Mouse (Mus musculus) MEL (cell line): ENCODE measurements at regions not wholly inside any gene's neighbourhood (a gene's known extent, or its start where the extent isn't known, plus 50 kb on each side); places are given as distances from the start of the nearest gene placed in this dataset.

Experiments used
- DNase-seq: peaks from one replicate; pipeline ENCODE4 v3.0.0; 2011; ENCODE audit warnings: low read depth, low spot score
- H3K27ac ChIP-seq: 2 replicates; pipeline ENCODE4 v1.5.1; 2012; ENCODE audit warnings: low read depth, mild to moderate bottlenecking, control low read depth, low read length, moderate library complexity; ENCODE audit not compliant: control insufficient read depth
- H3K27me3 ChIP-seq, 2 experiments: fragments of 150-350 bp in 1 of 2; sonication (generic) in 1 of 2; 2 replicates each; pipeline ENCODE4 v1.6.1; 2012; ENCODE audit warnings: low read length in 2 of 2, mild to moderate bottlenecking in 2 of 2, improper control_type of control experiment in 1 of 2, moderate library complexity in 1 of 2; ENCODE audit not compliant: insufficient read depth in 2 of 2, control insufficient read depth in 1 of 2
- H3K36me3 ChIP-seq, 2 experiments: 2 replicates each; pipeline ENCODE4 v1.6.1; 2012 to 2014; ENCODE audit warnings: low read length in 2 of 2, improper control_type of control experiment in 1 of 2, inconsistent platforms in 1 of 2, mild to moderate bottlenecking in 1 of 2; ENCODE audit not compliant: insufficient read depth in 2 of 2, control insufficient read depth in 1 of 2
- H3K4me1 ChIP-seq, 2 experiments: fragments of 150-350 bp in 1 of 2; sonication (generic) in 1 of 2; 2 replicates each; pipeline ENCODE4 v1.6.1; 2012; ENCODE audit warnings: low read length in 2 of 2, improper control_type of control experiment in 1 of 2, mild to moderate bottlenecking in 1 of 2; ENCODE audit not compliant: insufficient read depth in 2 of 2, control insufficient read depth in 1 of 2
- H3K4me3 ChIP-seq, 2 experiments: fragments of 150-350 bp in 1 of 2; sonication (generic) in 1 of 2; 2 replicates each; pipeline ENCODE4 v1.5.1; 2012; ENCODE audit warnings: low read depth in 2 of 2, low read length in 2 of 2, mild to moderate bottlenecking in 2 of 2, moderate library complexity in 2 of 2, control low read depth in 1 of 2, improper control_type of control experiment in 1 of 2; ENCODE audit not compliant: control insufficient read depth in 1 of 2, insufficient read depth in 1 of 2
- H3K79me2 ChIP-seq: 2 replicates; pipeline ENCODE4 v1.6.1; 2012; ENCODE audit warnings: mild to moderate bottlenecking, low read length, moderate library complexity; ENCODE audit not compliant: control insufficient read depth, poor library complexity, insufficient read depth
- H3K9ac ChIP-seq: 2 replicates; pipeline ENCODE4 v1.6.1; 2012; ENCODE audit warnings: low read depth, mild to moderate bottlenecking, control low read depth, low read length, moderate library complexity; ENCODE audit not compliant: control insufficient read depth, poor library complexity, severe bottlenecking
- H3K9me3 ChIP-seq: fragments of 150-350 bp; sonication (generic); replicated peaks from 2 replicates; pipeline ENCODE4 v1.6.1; 2012; ENCODE audit warnings: mild to moderate bottlenecking, low read length, improper control_type of control experiment, moderate library complexity; ENCODE audit not compliant: insufficient read depth
- CHD2 ChIP-seq: IDR thresholded peaks from 2 replicates; pipeline ENCODE4 v1.6.1; 2011; ENCODE audit warnings: low read length, improper control_type of control experiment
- ELF1 ChIP-seq: IDR thresholded peaks from 2 replicates; pipeline ENCODE4 v1.6.1; 2014; ENCODE audit warnings: low read depth, mild to moderate bottlenecking, inconsistent platforms, low read length, improper control_type of control experiment, moderate library complexity
- ETS1 ChIP-seq: IDR thresholded peaks from 2 replicates; pipeline ENCODE4 v1.6.1; 2012; ENCODE audit warnings: low read depth, mild to moderate bottlenecking, inconsistent platforms, low read length, improper control_type of control experiment, moderate library complexity
- GABPA ChIP-seq: IDR thresholded peaks from 2 replicates; pipeline ENCODE4 v1.6.1; 2012; ENCODE audit warnings: low read depth, mild to moderate bottlenecking, inconsistent platforms, low read length, improper control_type of control experiment, moderate library complexity
- GATA1 ChIP-seq: IDR thresholded peaks from 2 replicates; pipeline ENCODE4 v1.6.1; 2011; ENCODE audit warnings: low read depth, low read length, improper control_type of control experiment
- MAX ChIP-seq: IDR thresholded peaks from 2 replicates; pipeline ENCODE4 v1.6.1; 2011; ENCODE audit warnings: low read length, improper control_type of control experiment
- MAZ ChIP-seq: IDR thresholded peaks from 2 replicates; pipeline ENCODE4 v1.6.1; 2012; ENCODE audit warnings: low read depth, mild to moderate bottlenecking, inconsistent platforms, low read length, improper control_type of control experiment
- MXI1 ChIP-seq: IDR thresholded peaks from 2 replicates; pipeline ENCODE4 v1.6.1; 2011; ENCODE audit warnings: mild to moderate bottlenecking, low read depth, low read length, improper control_type of control experiment
- NELFE ChIP-seq: IDR thresholded peaks from 2 replicates; pipeline ENCODE4 v1.6.1; 2011; ENCODE audit warnings: low read depth, low read length, improper control_type of control experiment
- NRF1 ChIP-seq: IDR thresholded peaks from 2 replicates; pipeline ENCODE4 v1.6.1; 2014; ENCODE audit warnings: low read depth, mild to moderate bottlenecking, inconsistent platforms, low read length, improper control_type of control experiment, moderate library complexity; ENCODE audit not compliant: poor library complexity, insufficient read depth, severe bottlenecking
- POLR2A ChIP-seq, 2 experiments: IDR thresholded peaks; 2 replicates each; pipeline ENCODE4 v1.6.1; 2011 to 2012; ENCODE audit warnings: low read length in 2 of 2, mild to moderate bottlenecking in 2 of 2, control low read depth in 1 of 2, improper control_type of control experiment in 1 of 2, low read depth in 1 of 2, moderate library complexity in 1 of 2; ENCODE audit not compliant: control insufficient read depth in 1 of 2, insufficient read depth in 1 of 2, poor library complexity in 1 of 2
- POLR2AphosphoS2 ChIP-seq: IDR thresholded peaks from 2 replicates; pipeline ENCODE4 v1.6.1; 2011; ENCODE audit warnings: low read length, improper control_type of control experiment
- RAD21 ChIP-seq: IDR thresholded peaks from 2 replicates; pipeline ENCODE4 v1.6.1; 2011; ENCODE audit warnings: mild to moderate bottlenecking, low read depth, low read length, improper control_type of control experiment
- RCOR1 ChIP-seq: IDR thresholded peaks from 2 replicates; pipeline ENCODE4 v1.6.1; 2012; ENCODE audit warnings: low read depth, mild to moderate bottlenecking, inconsistent platforms, low read length, improper control_type of control experiment
- SIN3A ChIP-seq: IDR thresholded peaks from 2 replicates; pipeline ENCODE4 v1.6.1; 2012; ENCODE audit warnings: low read length, improper control_type of control experiment, inconsistent platforms
- TAL1 ChIP-seq: IDR thresholded peaks from 2 replicates; pipeline ENCODE4 v1.6.1; 2012; ENCODE audit warnings: mild to moderate bottlenecking, inconsistent platforms, low read length, moderate library complexity, mixed read lengths
- TBP ChIP-seq: IDR thresholded peaks from 2 replicates; pipeline ENCODE4 v1.8.0; 2011; ENCODE audit warnings: low read depth, low read length, improper control_type of control experiment
- TCF12 ChIP-seq: IDR thresholded peaks from 2 replicates; pipeline ENCODE4 v1.6.1; 2014; ENCODE audit warnings: low read depth, mild to moderate bottlenecking, inconsistent platforms, low read length, improper control_type of control experiment, moderate library complexity
- USF1 ChIP-seq: IDR thresholded peaks from 2 replicates; pipeline ENCODE4 v1.6.1; 2014; ENCODE audit warnings: low read depth, mild to moderate bottlenecking, inconsistent platforms, low read length, improper control_type of control experiment, moderate library complexity
- USF2 ChIP-seq, 2 experiments: IDR thresholded peaks; 2 replicates each; pipeline ENCODE4 v1.6.1; 2011 to 2012; ENCODE audit warnings: improper control_type of control experiment in 2 of 2, low read length in 2 of 2, borderline replicate concordance in 1 of 2, inconsistent platforms in 1 of 2, low read depth in 1 of 2, mild to moderate bottlenecking in 1 of 2; ENCODE audit not compliant: insufficient read depth in 1 of 2
- ZC3H11A ChIP-seq: IDR thresholded peaks from 2 replicates; pipeline ENCODE4 v1.6.1; 2012; ENCODE audit warnings: low read depth, mild to moderate bottlenecking, inconsistent platforms, low read length, improper control_type of control experiment

DNA sequence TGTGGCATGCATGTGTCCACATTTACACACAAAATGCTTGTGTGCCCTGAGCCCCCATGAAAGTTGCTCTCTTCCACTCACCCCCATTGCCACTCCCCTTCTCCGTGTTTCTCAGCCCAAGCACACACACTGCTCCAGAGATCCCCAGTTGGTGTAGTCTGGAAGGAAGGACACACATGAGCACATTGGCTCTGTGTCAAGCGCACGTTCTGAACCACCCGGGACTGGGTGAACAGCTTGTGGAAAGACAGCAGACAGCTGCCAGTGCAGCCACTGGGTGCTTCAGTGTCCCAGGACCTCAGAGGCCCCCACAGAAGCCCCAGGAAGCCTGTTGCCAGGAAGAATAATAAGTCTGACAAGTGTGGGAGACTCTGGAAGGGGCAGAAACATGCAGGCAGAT, 304.2 kb downstream of the Bcor start:
- no peaks in the 10 kb centered on the region for H3K36me3 ChIP-seq
- no peaks in the 10 kb centered on the region for H3K4me1 ChIP-seq
- no peaks in the 10 kb centered on the region for H3K27me3 ChIP-seq
- H3K4me3 ChIP-seq = no peak overlapping the region
- no peaks in the 10 kb centered on the region for H3K9me3 ChIP-seq
- no peak for DNase-seq
- TF ChIP-seq CHD2 (no peak), GATA1 (no peak), TCF12 (no peak), USF1 (no peak), NRF1 (no peak), MXI1 (no peak), TAL1 (no peak), POLR2A (IDR thresholded peaks at IDR 0.05; ENCODE audit: control insufficient read depth in 1 of 2, insufficient read depth in 1 of 2, low read depth in 1 of 2, low read length in 2 of 2, poor library complexity in 1 of 2) (no peak), MAX (no peak), NELFE (no peak), ELF1 (no peak), RCOR1 (no peak), ZC3H11A (no peak), POLR2AphosphoS2 (no peak), SIN3A (no peak)
- TF ChIP-seq, all 39 proteins: peak for 0
- Histone ChIP-seq H3K27ac (no peak overlapping the region), H3K79me2 (no peaks in the 10 kb centered on the region), H3K9ac (no peak overlapping the region)

GRCm38 (mm10) chrX:11859396-11859795, 300.8 kb downstream of the Bcor start:
- H3K9me3 ChIP-seq = no peaks in the 10 kb centered on the region
- no peaks in the 10 kb centered on the region for H3K4me1 ChIP-seq
- no peak overlapping the region for H3K4me3 ChIP-seq
- no peaks in the 10 kb centered on the region for H3K36me3 ChIP-seq
- no peak for TF ChIP-seq GABPA
- TF ChIP-seq TBP = no peak
- TF ChIP-seq RAD21 = no peak
- no peak for TF ChIP-seq ETS1
- no peak for TF ChIP-seq USF2 (IDR thresholded peaks at IDR 0.05; ENCODE audit: borderline replicate concordance in 1 of 2, insufficient read depth in 1 of 2, low read depth in 1 of 2, low read length in 2 of 2)
- no peak for TF ChIP-seq USF1
- no peak for TF ChIP-seq MAZ
- H3K79me2 ChIP-seq = no peaks in the 10 kb centered on the region
- H3K27me3 ChIP-seq = no peaks in the 10 kb centered on the region
- H3K9ac ChIP-seq = no peak overlapping the region
- no peak overlapping the region for H3K27ac ChIP-seq
- DNase-seq = no peak
